Mouse (Mus musculus): Measurements from ENCODE around the gene Klf3.
"Not testable (repeated sequence)": the region's sequence is repeated elsewhere in the genome, so short reads cannot be mapped to it uniquely, and the experiment has no call there.

Klf3 gene

DNA sequence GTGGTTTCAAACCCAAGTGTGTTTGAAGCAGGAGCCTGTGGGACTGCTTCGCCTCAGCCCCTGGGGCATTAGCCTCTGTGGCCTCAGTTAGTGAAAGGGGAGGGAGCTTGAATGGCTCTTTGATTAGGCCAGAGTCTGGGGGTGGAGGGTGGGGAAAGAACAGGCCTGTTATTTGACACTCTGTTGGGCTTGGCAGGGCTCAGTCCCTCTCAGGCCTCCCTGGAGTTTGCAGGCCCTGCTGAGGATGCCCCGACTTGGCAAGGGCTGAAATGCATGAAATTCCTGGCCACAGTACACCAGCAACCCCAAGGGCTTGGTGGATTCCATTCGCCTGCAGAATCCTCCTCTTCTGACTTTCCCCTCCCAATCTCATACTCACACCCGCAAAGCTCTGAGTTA lies 74.8 kb downstream of the Klf3 start:
- peak; percentile 83 for DNase-seq (ENCODE audit: low read depth, low spot score)

DNA sequence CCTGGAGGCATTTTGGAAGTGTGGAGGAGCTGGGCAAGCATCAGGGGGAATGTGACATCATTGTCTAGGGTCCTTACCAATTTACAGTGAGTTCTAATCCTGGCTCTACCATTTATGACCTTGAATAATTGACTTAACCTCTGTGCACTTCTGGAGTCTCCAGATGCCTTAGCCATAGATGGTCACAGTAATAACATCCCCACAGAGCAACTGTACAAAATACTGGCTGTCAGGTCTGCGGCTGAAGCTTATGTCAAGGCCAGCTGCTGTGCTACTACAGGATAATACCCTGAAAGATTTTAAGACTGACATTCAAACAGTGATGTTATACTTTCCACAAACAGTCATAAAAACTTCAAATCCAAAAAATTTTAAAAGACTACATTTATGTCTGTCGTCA lies 75.3 kb downstream of the Klf3 start:
- DNase-seq (ENCODE audit: low read depth, low spot score), result no peak

DNA sequence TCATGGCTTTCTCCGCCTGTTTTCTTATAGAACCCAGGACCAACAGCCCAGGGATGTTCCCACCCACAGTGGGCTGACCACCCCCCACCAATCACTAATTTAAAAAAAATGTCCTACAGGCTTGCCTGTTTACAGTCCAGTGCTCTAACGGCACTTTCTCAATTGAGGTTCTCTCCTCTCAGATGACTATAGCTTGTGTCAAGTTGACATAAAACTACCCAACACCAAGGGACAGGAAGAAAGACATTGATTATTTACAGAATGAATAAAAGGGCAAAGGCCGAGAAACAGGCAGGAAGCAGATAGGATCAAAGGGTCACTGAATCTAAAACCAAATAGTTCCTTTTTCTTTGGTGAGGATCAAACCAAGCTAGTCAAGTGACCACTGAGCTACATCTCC lies 76.1 kb downstream of the Klf3 start:
- DNase-seq (ENCODE audit: low read depth, low spot score), result no peak

DNA sequence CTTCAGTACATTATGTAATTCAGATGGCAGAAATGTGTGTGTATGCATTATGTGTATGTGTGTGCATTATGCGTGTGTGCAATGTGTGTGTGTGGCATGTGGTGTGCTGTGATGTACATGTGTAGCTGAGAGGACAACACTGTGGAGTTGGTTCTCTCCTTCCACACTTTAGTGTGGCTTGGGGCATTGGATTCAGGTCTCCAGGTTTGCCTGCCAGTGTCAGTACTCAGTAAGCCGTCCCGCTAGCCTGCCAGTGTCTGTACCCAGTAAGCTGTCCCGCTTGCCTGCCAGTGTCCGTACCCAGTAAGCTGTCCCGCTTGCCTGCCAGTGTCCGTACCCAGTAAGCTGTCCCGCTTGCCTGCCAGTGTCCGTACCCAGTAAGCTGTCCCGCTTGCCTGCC lies 78.4 kb downstream of the Klf3 start:
- DNase-seq (ENCODE audit: low read depth, low spot score), result not testable (repeated sequence)

DNA sequence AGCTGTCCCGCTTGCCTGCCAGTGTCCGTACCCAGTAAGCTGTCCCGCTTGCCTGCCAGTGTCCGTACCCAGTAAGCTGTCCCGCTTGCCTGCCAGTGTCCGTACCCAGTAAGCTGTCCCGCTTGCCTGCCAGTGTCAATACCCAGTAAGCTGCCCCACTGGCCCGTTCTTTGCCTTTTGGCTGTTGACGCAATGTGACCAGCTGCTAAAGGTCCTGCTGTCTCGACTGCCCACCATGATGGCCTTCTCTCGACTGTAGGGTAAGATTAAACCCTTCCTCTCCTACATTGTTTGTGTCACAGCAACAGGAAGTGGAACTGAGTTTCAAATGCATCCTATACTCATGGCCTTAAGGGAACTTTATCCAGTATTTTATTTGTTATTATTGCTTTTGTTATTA lies 78.8 kb downstream of the Klf3 start:
- DNase-seq (ENCODE audit: low read depth, low spot score), result not testable (repeated sequence)
